Mouse (Mus musculus): ENCODE data around the gene Dad1. TPM values are rescaled to one million over a fixed set of nuclear protein-coding genes. Genes with fewer than 3 reads are reported as not detected.

Dad1 gene
- polyA plus RNA-seq, 2 experiments: 133 to 224 TPM

DNA sequence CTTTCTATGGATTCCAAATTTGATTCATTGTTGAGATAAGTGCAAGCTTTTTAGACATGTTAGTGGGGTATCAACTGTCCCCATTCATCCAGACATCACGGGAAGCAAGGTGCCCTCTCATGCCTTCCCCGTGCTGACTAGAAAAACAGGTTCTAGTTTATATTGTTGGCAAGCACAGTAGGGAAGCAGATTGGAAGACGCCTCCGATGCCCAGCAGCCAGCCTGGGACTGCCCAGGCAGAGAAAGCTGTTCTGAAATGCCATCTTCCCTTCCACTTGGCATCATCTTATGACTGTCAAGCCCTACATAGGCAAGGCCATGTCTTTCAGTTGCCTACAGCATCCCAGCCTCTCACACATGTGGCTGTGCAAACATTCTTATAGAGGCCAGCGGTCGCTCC is 50.7 kb downstream of the Dad1 start:
- Histone ChIP-seq H3K4me3 (ENCODE audit: insufficient read depth in 1 of 2, low read depth in 2 of 2, low read length in 2 of 2) (no peak overlapping the region), H3K27me3 (ENCODE audit: control insufficient read depth, insufficient read depth, low read length) (no peaks in the 10 kb centered on the region; the same call in 1 of the 2 replicates), H3K9me3 (ENCODE audit: control insufficient read depth, low read length) (no peaks in the 10 kb centered on the region), H3K4me1 (replicated peaks; ENCODE audit: control insufficient read depth in 2 of 2, insufficient read depth in 2 of 2, low read length in 1 of 2) (peaks cover 40 to 45% of the 10 kb centered on the region in 2 experiments), H3K9ac (replicated peaks) (no peak overlapping the region), H3K36me3 (replicated peaks; ENCODE audit: control insufficient read depth, insufficient read depth, low read depth) (no peaks in the 10 kb centered on the region), H3K27ac (no peak overlapping the region), H3K4me2 (ENCODE audit: low read depth) (no peak overlapping the region)
- no peak for DNase-seq (ENCODE audit: low read depth in 3 of 3, low spot score in 3 of 3)
- ATAC-seq (ENCODE audit: insufficient read depth): no peak
- TF ChIP-seq CTCF (IDR thresholded peaks at IDR 0.05; ENCODE audit: low read depth): no peak
- TF ChIP-seq EP300 (IDR thresholded peaks at IDR 0.05; ENCODE audit: low read depth): no peak
- 88% methylated on average over 6 of the region's 6 CpGs for WGBS (ENCODE audit: insufficient replicate concordance)

DNA sequence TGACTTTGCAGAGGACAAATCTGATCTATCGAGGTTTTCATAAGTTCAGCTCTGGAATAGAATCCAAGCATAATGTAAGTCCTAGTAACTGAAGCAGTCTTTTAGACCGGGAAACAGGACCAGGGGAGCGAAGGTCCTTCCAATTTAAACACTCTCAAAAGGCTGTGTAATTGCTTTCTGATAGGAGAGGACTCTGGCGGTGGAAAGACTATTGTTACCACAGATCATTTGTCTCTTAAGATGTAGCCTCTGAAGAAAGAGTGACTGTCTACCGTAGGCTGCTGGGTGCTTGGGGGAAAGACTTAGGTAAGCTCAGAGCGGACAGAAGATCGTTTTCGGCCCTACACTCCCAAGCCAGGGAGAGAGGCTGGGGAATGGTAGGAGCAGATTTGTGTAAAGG is 53.5 kb downstream of the Dad1 start:
- DNase-seq (ENCODE audit: low read depth in 3 of 3, low spot score in 3 of 3): no peak
- ATAC-seq (ENCODE audit: insufficient read depth): no peak
- no peaks in the 10 kb centered on the region for H3K36me3 ChIP-seq (replicated peaks; ENCODE audit: control insufficient read depth, insufficient read depth, low read depth)
- H3K9me3 ChIP-seq (ENCODE audit: control insufficient read depth, low read length): no peaks in the 10 kb centered on the region
- 71% methylated on average over 8 of the region's 8 CpGs for WGBS (ENCODE audit: insufficient replicate concordance)
- no peak overlapping the region for H3K27ac ChIP-seq
- H3K4me1 ChIP-seq (replicated peaks; ENCODE audit: control insufficient read depth in 2 of 2, insufficient read depth in 2 of 2, low read length in 1 of 2): peaks cover 21 to 23% of the 10 kb centered on the region in 2 experiments
- H3K4me3 ChIP-seq (ENCODE audit: insufficient read depth in 1 of 2, low read depth in 2 of 2, low read length in 2 of 2): no peak overlapping the region
- TF ChIP-seq CTCF (IDR thresholded peaks at IDR 0.05; ENCODE audit: low read depth): no peak
- no peak for TF ChIP-seq EP300 (IDR thresholded peaks at IDR 0.05; ENCODE audit: low read depth)
- H3K9ac ChIP-seq (replicated peaks): no peak overlapping the region
- H3K4me2 ChIP-seq (ENCODE audit: low read depth): no peak overlapping the region
- H3K27me3 ChIP-seq (ENCODE audit: control insufficient read depth, insufficient read depth, low read length): no peaks in the 10 kb centered on the region; the same call in 1 of the 2 replicates

DNA sequence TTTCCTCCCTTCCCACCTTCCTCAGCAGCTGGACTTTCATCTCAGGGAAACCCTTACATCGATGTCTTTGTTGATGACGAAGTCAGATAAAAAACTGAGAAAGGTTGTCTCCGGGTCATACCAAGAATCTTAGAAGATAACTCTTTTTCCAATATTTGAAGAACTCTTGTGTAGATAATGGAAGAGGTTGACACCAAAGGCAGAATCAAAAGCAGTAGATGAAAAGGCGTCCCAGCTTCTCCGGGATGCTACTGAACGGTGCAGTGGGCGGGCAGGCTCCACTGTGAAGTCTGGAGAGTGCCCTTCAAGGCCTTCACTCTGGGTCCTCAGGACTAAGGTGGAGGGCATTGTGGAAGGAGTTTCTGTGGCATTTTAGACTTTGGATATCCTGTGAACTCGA is 54.2 kb downstream of the Dad1 start:
- Histone ChIP-seq H3K4me1 (replicated peaks; ENCODE audit: control insufficient read depth in 2 of 2, insufficient read depth in 2 of 2, low read length in 1 of 2) (peaks cover 16% of the 10 kb centered on the region in 2 experiments), H3K9ac (replicated peaks) (no peak overlapping the region), H3K9me3 (ENCODE audit: control insufficient read depth, low read length) (no peaks in the 10 kb centered on the region), H3K4me3 (ENCODE audit: insufficient read depth in 1 of 2, low read depth in 2 of 2, low read length in 2 of 2) (no peak overlapping the region), H3K36me3 (replicated peaks; ENCODE audit: control insufficient read depth, insufficient read depth, low read depth) (no peaks in the 10 kb centered on the region), H3K4me2 (ENCODE audit: low read depth) (no peak overlapping the region), H3K27me3 (ENCODE audit: control insufficient read depth, insufficient read depth, low read length) (no peaks in the 10 kb centered on the region; the same call in 1 of the 2 replicates), H3K27ac (no peak overlapping the region)
- no peak for TF ChIP-seq CTCF (IDR thresholded peaks at IDR 0.05; ENCODE audit: low read depth)
- TF ChIP-seq EP300 (IDR thresholded peaks at IDR 0.05; ENCODE audit: low read depth): no peak
- 68% methylated on average over 8 of the region's 8 CpGs for WGBS (ENCODE audit: insufficient replicate concordance)
- no peak for DNase-seq (ENCODE audit: low read depth in 3 of 3, low spot score in 3 of 3)
- no peak for ATAC-seq (ENCODE audit: insufficient read depth)

DNA sequence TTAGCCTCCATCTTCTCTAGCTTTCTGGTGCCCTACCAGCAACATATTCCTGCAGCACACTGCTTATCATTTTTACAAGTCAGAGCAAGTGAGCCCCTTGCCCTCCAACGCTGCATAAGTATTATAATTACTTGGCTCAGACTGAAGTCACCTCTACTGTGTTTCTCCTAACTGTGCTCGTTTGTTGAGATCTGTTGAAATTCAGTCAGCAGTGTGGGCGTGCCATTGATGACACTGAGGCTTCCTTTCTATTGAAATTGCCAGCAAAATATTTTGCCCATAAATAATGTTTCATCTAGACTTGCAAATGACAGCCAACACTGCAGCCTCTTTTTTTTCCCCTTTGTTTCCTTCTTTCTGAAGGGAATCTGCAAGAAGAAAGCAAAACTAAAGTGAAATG is 56.2 kb downstream of the Dad1 start:
- no peak overlapping the region for H3K4me2 ChIP-seq (ENCODE audit: low read depth)
- TF ChIP-seq CTCF (IDR thresholded peaks at IDR 0.05; ENCODE audit: low read depth): no peak
- TF ChIP-seq EP300 (IDR thresholded peaks at IDR 0.05; ENCODE audit: low read depth): no peak
- ATAC-seq (ENCODE audit: insufficient read depth) (no peak), DNase-seq (ENCODE audit: low read depth in 3 of 3, low spot score in 3 of 3) (no peak)
- no peak overlapping the region for H3K27ac ChIP-seq
- H3K36me3 ChIP-seq (replicated peaks; ENCODE audit: control insufficient read depth, insufficient read depth, low read depth): no peaks in the 10 kb centered on the region
- no peaks in the 10 kb centered on the region for H3K4me1 ChIP-seq (replicated peaks; ENCODE audit: control insufficient read depth in 2 of 2, insufficient read depth in 2 of 2, low read length in 1 of 2)
- no peak overlapping the region for H3K4me3 ChIP-seq (ENCODE audit: insufficient read depth in 1 of 2, low read depth in 2 of 2, low read length in 2 of 2)
- H3K9ac ChIP-seq (replicated peaks): no peak overlapping the region
- WGBS (ENCODE audit: insufficient replicate concordance): 52% methylated on average over 3 of the region's 3 CpGs
- H3K9me3 ChIP-seq (ENCODE audit: control insufficient read depth, low read length): no peaks in the 10 kb centered on the region
- no peaks in the 10 kb centered on the region; the same call in 1 of the 2 replicates for H3K27me3 ChIP-seq (ENCODE audit: control insufficient read depth, insufficient read depth, low read length)

DNA sequence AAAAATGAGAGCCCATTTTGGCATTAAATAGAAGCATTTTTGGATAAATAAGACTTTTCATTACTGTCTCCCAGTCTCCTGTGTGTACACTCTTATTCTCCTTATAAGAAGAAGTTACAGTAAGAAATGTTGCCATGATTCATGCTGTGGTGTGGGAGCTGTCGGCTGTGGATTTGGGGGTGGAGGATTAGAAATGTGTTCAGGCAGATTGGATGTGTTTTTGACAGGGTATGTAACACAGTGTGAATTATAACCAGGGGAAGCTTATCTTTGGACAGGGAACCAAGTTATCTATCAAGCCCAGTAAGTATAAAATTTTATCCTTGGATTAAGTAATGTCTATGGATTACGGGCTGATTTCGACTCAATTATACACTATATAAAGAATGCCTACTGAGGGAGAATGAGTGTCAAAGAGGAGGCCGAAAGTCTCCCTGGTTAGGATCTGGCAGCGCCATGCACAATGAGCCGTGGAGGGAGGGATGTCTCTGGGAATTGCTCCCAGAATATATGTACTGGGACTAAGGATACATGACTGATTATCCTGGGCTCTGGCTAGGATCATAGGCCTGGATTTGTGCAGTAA is 58.0 kb downstream of the Dad1 start:
- Histone ChIP-seq H3K4me3 (ENCODE audit: insufficient read depth in 1 of 2, low read depth in 2 of 2, low read length in 2 of 2) (no peak overlapping the region), H3K27ac (no peak overlapping the region), H3K27me3 (ENCODE audit: control insufficient read depth, insufficient read depth, low read length) (no peaks in the 10 kb centered on the region; the same call in 1 of the 2 replicates), H3K9ac (replicated peaks) (no peak overlapping the region), H3K4me1 (replicated peaks; ENCODE audit: control insufficient read depth in 2 of 2, insufficient read depth in 2 of 2, low read length in 1 of 2) (no peaks in the 10 kb centered on the region), H3K36me3 (replicated peaks; ENCODE audit: control insufficient read depth, insufficient read depth, low read depth) (no peaks in the 10 kb centered on the region), H3K4me2 (ENCODE audit: low read depth) (no peak overlapping the region), H3K9me3 (ENCODE audit: control insufficient read depth, low read length) (no peaks in the 10 kb centered on the region)
- TF ChIP-seq CTCF (IDR thresholded peaks at IDR 0.05; ENCODE audit: low read depth) (no peak), EP300 (IDR thresholded peaks at IDR 0.05; ENCODE audit: low read depth) (no peak)
- 72% methylated on average over 6 of the region's 6 CpGs for WGBS (ENCODE audit: insufficient replicate concordance)
- no peak for DNase-seq (ENCODE audit: low read depth in 3 of 3, low spot score in 3 of 3)
- no peak for ATAC-seq (ENCODE audit: insufficient read depth)

All from liver, embryonic 14.5 days (tissue).